Mouse (Mus musculus) E14TG2a.4 (cell line): ENCODE results near the gene Rasl11a.

Experiments used
- CTCF ChIP-seq: conservative IDR thresholded peaks from 2 replicates; pipeline ENCODE4 v1.5.1; 2014; ENCODE audit warnings: low read length
- NANOG ChIP-seq: IDR thresholded peaks from 2 replicates; pipeline ENCODE4 v1.6.1; 2014; ENCODE audit warnings: borderline replicate concordance, low read length, mixed read lengths
- POU5F1 ChIP-seq: IDR thresholded peaks from 2 replicates; pipeline ENCODE4 v1.6.1; 2014; ENCODE audit warnings: low read length, borderline replicate concordance

DNA sequence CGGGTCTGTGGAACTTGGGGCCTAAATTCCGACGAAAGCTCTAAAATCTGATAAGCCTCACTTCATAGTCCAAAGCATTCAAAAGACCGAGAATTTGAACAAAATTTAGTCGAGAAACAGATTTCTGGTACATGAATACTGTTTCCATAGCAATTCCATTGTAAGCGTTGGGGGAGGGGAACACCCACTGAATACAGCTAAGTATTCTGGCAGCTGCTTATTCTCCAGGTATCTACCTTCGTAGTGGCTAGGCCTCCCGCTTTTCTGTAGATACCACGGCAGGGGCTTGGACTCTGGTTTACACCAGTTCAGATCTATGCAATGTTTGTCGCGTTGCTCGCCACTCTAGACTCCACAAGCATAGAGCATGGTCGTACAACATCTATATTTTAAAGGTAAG lies 49.1 kb upstream of the Rasl11a start:
- TF ChIP-seq CTCF (no peak), NANOG (no peak), POU5F1 (no peak)
